Mouse (Mus musculus) retina, postnatal 7 days (tissue): ENCODE measurements at regions not wholly inside any gene's neighbourhood (a gene's known extent, or its start where the extent isn't known, plus 50 kb on each side); places are given as distances from the start of the nearest gene placed in this dataset.
"Not testable (repeated sequence)": the region's sequence is repeated elsewhere in the genome, so short reads cannot be mapped to it uniquely, and the experiment has no call there.

Experiments
- DNase-seq: peaks from one replicate; pipeline ENCODE4 v3.0.0-alpha.2; 2012; ENCODE audit warnings: low read depth, low spot score

- DNase-seq = no peak
Measured at GRCm38 (mm10) chr1:47306961-47307360, 414.3 kb upstream of the Slc39a10 start.

- no peak for DNase-seq
Measured at GRCm38 (mm10) chr1:47299311-47299710, 406.7 kb upstream of the Slc39a10 start.

- DNase-seq = no peak
Measured at GRCm38 (mm10) chr1:47285639-47286038, 393.0 kb upstream of the Slc39a10 start.

- no peak for DNase-seq
Measured at GRCm38 (mm10) chr1:47278321-47279020, 385.8 kb upstream of the Slc39a10 start.

GRCm38 (mm10) chr1:47277839-47278238, 385.2 kb upstream of the Slc39a10 start:
- DNase-seq = peak; percentile 25

GRCm38 (mm10) chr1:47272131-47272530, 379.5 kb upstream of the Slc39a10 start:
- no peak for DNase-seq

GRCm38 (mm10) chr1:47263611-47264010, 371.0 kb upstream of the Slc39a10 start:
- no peak for DNase-seq

- no peak for DNase-seq
Measured at GRCm38 (mm10) chr1:47261505-47262130, 369.0 kb upstream of the Slc39a10 start.

- not testable (repeated sequence) for DNase-seq
Measured at GRCm38 (mm10) chr1:47250706-47251105, 358.1 kb upstream of the Slc39a10 start.

GRCm38 (mm10) chr1:47217088-47217487, 324.4 kb upstream of the Slc39a10 start:
- DNase-seq = no peak

GRCm38 (mm10) chr1:47216419-47217002, 323.9 kb upstream of the Slc39a10 start:
- DNase-seq = no peak

GRCm38 (mm10) chr1:47213476-47213875, 320.8 kb upstream of the Slc39a10 start:
- DNase-seq = no peak

- DNase-seq = no peak
Measured at GRCm38 (mm10) chr1:47193001-47193400, 300.3 kb upstream of the Slc39a10 start.

GRCm38 (mm10) chr1:47164417-47164816, 271.8 kb upstream of the Slc39a10 start:
- no peak for DNase-seq

- DNase-seq = peak; percentile 6
Measured at GRCm38 (mm10) chr1:47163808-47164410, 271.3 kb upstream of the Slc39a10 start.

GRCm38 (mm10) chr1:47130031-47130430, 237.4 kb upstream of the Slc39a10 start:
- DNase-seq = not testable (repeated sequence)

- DNase-seq = no peak
Measured at GRCm38 (mm10) chr1:47119636-47120035, 227.0 kb upstream of the Slc39a10 start.

- not testable (repeated sequence) for DNase-seq
Measured at GRCm38 (mm10) chr1:47116681-47117080, 224.0 kb upstream of the Slc39a10 start.

- no peak for DNase-seq
Measured at GRCm38 (mm10) chr1:47112494-47112893, 219.8 kb upstream of the Slc39a10 start.

- DNase-seq = no peak
Measured at GRCm38 (mm10) chr1:47104055-47104454, 211.4 kb upstream of the Slc39a10 start.

GRCm38 (mm10) chr1:47103321-47103988, 210.8 kb upstream of the Slc39a10 start:
- DNase-seq = no peak
